Mouse (Mus musculus) CH12.LX (cell line): Measurements from ENCODE around the gene Ptgfr. TPM values are rescaled to one million over a fixed set of nuclear protein-coding genes. Genes with fewer than 3 reads are reported as not detected.

Experiments
- DNase-seq: peaks from one replicate; pipeline ENCODE4 v3.0.0-alpha.2; 2013; ENCODE audit errors: extremely low read depth
- H3K27ac ChIP-seq: 2 replicates; pipeline ENCODE4 v1.5.1; 2012; ENCODE audit warnings: low read depth, mild to moderate bottlenecking, control low read depth, moderate library complexity; ENCODE audit not compliant: insufficient read depth
- H3K27me3 ChIP-seq: replicated peaks from 2 replicates; pipeline ENCODE3; 2012; ENCODE audit warnings: inconsistent platforms
- H3K36me3 ChIP-seq, 2 experiments: replicated peaks in 1 of 2; 2 replicates each; pipeline versions ENCODE3 to v1.6.1; 2012; ENCODE audit warnings: inconsistent platforms in 1 of 2, low read length in 1 of 2, mild to moderate bottlenecking in 1 of 2, mixed read lengths in 1 of 2, moderate library complexity in 1 of 2; ENCODE audit not compliant: control insufficient read depth in 1 of 2, insufficient read depth in 1 of 2
- H3K4me1 ChIP-seq, 2 experiments: 2 replicates each; pipeline ENCODE4 v1.6.1; 2012; ENCODE audit warnings: inconsistent platforms in 1 of 2, moderate library complexity in 1 of 2; ENCODE audit not compliant: insufficient read depth in 2 of 2, control insufficient read depth in 1 of 2
- H3K4me2 ChIP-seq: 2 replicates; pipeline ENCODE4 v1.6.1; 2012; ENCODE audit warnings: low read depth, mild to moderate bottlenecking, control low read depth; ENCODE audit not compliant: poor library complexity, insufficient read depth, severe bottlenecking
- H3K4me3 ChIP-seq, 3 experiments: fragments of 150-350 bp in 1 of 3; sonication (generic) in 1 of 3; replicated peaks in 1 of 3; 2 replicates each; pipeline versions ENCODE3 to v1.5.1; 2011 to 2012; ENCODE audit warnings: low read depth in 2 of 3, low read length in 2 of 3, mild to moderate bottlenecking in 2 of 3, moderate library complexity in 2 of 3, control low read depth in 1 of 3, improper control_type of control experiment in 1 of 3, inconsistent platforms in 1 of 3, mixed read lengths in 1 of 3; ENCODE audit not compliant: poor library complexity in 1 of 3
- H3K79me2 ChIP-seq: replicated peaks from 2 replicates; pipeline ENCODE4 v1.6.1; 2012; ENCODE audit warnings: mild to moderate bottlenecking, moderate library complexity; ENCODE audit not compliant: control insufficient read depth, poor library complexity, insufficient read depth, severe bottlenecking; ENCODE audit errors: extremely low read depth
- H3K9ac ChIP-seq: 2 replicates; pipeline ENCODE4 v1.6.1; 2012; ENCODE audit warnings: low read depth, mild to moderate bottlenecking, control low read depth, moderate library complexity; ENCODE audit not compliant: insufficient read depth
- H3K9me3 ChIP-seq: replicated peaks from 2 replicates; pipeline ENCODE3; 2012; ENCODE audit warnings: low read length, inconsistent platforms, mixed read lengths
- CHD1 ChIP-seq: IDR thresholded peaks from 2 replicates; pipeline ENCODE4 v1.6.1; 2012; ENCODE audit warnings: low read depth, low read length, improper control_type of control experiment, inconsistent platforms
- CHD2 ChIP-seq: IDR thresholded peaks from 2 replicates; pipeline ENCODE4 v1.6.1; 2011; ENCODE audit warnings: low read length, improper control_type of control experiment
- CTCF ChIP-seq, 2 experiments: IDR thresholded peaks in 1 of 2; conservative IDR thresholded peaks in 1 of 2; 2 replicates each; pipeline ENCODE4 v1.5.1; 2011 to 2012; ENCODE audit warnings: low read depth in 2 of 2, low read length in 2 of 2, improper control_type of control experiment in 1 of 2, inconsistent platforms in 1 of 2, mild to moderate bottlenecking in 1 of 2, moderate library complexity in 1 of 2
- E2F4 ChIP-seq: IDR thresholded peaks from 2 replicates; pipeline ENCODE4 v1.6.1; 2011; ENCODE audit warnings: low read depth, low read length, improper control_type of control experiment; ENCODE audit not compliant: insufficient replicate concordance
- EP300 ChIP-seq: IDR thresholded peaks from 2 replicates; pipeline ENCODE4 v1.6.1; 2011; ENCODE audit warnings: low read length, improper control_type of control experiment
- ETS1 ChIP-seq: conservative IDR thresholded peaks from 2 replicates; pipeline ENCODE4 v1.6.1; 2012; ENCODE audit warnings: low read depth, mild to moderate bottlenecking, inconsistent platforms, low read length, improper control_type of control experiment, moderate library complexity
- HCFC1 ChIP-seq: IDR thresholded peaks from 2 replicates; pipeline ENCODE4 v1.6.1; 2012; ENCODE audit warnings: low read depth, mild to moderate bottlenecking, inconsistent platforms, low read length, improper control_type of control experiment
- IRF4 ChIP-seq: IDR thresholded peaks from 2 replicates; pipeline ENCODE4 v1.6.1; 2014; ENCODE audit warnings: low read depth, mild to moderate bottlenecking, inconsistent platforms, low read length, improper control_type of control experiment
- JUN ChIP-seq: IDR thresholded peaks from 2 replicates; pipeline ENCODE4 v1.6.1; 2011; ENCODE audit warnings: low read depth, mild to moderate bottlenecking, low read length, improper control_type of control experiment, moderate library complexity; ENCODE audit not compliant: insufficient read depth
- JUND ChIP-seq: conservative IDR thresholded peaks from 2 replicates; pipeline ENCODE4 v1.6.1; 2011; ENCODE audit warnings: low read depth, low read length, improper control_type of control experiment
- KAT2A ChIP-seq: IDR thresholded peaks from 2 replicates; pipeline ENCODE4 v1.6.1; 2012; ENCODE audit warnings: low read length, improper control_type of control experiment, inconsistent platforms; ENCODE audit not compliant: insufficient replicate concordance
- MAX ChIP-seq: IDR thresholded peaks from 2 replicates; pipeline ENCODE4 v1.6.1; 2011; ENCODE audit warnings: low read length, improper control_type of control experiment
- MXI1 ChIP-seq: IDR thresholded peaks from 2 replicates; pipeline ENCODE4 v1.6.1; 2011; ENCODE audit warnings: mild to moderate bottlenecking, low read depth, low read length, improper control_type of control experiment
- NELFE ChIP-seq: IDR thresholded peaks from 2 replicates; pipeline ENCODE4 v1.6.1; 2011; ENCODE audit warnings: low read depth, low read length, improper control_type of control experiment
- NRF1 ChIP-seq: IDR thresholded peaks from 2 replicates; pipeline ENCODE4 v1.6.1; 2014; ENCODE audit warnings: low read depth, mild to moderate bottlenecking, inconsistent platforms, low read length, improper control_type of control experiment, moderate library complexity
- PAX5 ChIP-seq: IDR thresholded peaks from 2 replicates; pipeline ENCODE4 v1.6.1; 2012; ENCODE audit warnings: low read length, inconsistent platforms, mixed read lengths
- RAD21 ChIP-seq: IDR thresholded peaks from 2 replicates; pipeline ENCODE4 v1.6.1; 2011; ENCODE audit warnings: low read depth, mild to moderate bottlenecking, low read length, improper control_type of control experiment, moderate library complexity
- RCOR1 ChIP-seq: conservative IDR thresholded peaks from 2 replicates; pipeline ENCODE4 v1.6.1; 2012; ENCODE audit warnings: low read depth, mild to moderate bottlenecking, inconsistent platforms, low read length, improper control_type of control experiment
- SIN3A ChIP-seq: IDR thresholded peaks from 2 replicates; pipeline ENCODE4 v1.6.1; 2012; ENCODE audit warnings: low read length, improper control_type of control experiment, inconsistent platforms
- SMC3 ChIP-seq: IDR thresholded peaks from 2 replicates; pipeline ENCODE4 v1.6.1; 2011; ENCODE audit warnings: low read depth, low read length, improper control_type of control experiment
- UBTF ChIP-seq: IDR thresholded peaks from 2 replicates; pipeline ENCODE4 v1.6.1; 2012; ENCODE audit warnings: low read depth, mild to moderate bottlenecking, inconsistent platforms, low read length, improper control_type of control experiment, moderate library complexity
- USF1 ChIP-seq: IDR thresholded peaks from 2 replicates; pipeline ENCODE4 v1.6.1; 2014; ENCODE audit warnings: low read depth, mild to moderate bottlenecking, inconsistent platforms, low read length, improper control_type of control experiment
- USF2 ChIP-seq: conservative IDR thresholded peaks from 2 replicates; pipeline ENCODE4 v1.6.1; 2011; ENCODE audit warnings: low read depth, low read length, improper control_type of control experiment
- ZNF384 ChIP-seq: IDR thresholded peaks from 2 replicates; pipeline ENCODE4 v1.6.1; 2012; ENCODE audit warnings: low read depth, low read length, improper control_type of control experiment, inconsistent platforms
- dilution Hi-C: fragments of 300-500 bp; cut with MboI; formaldehyde crosslinking; loops from 2 replicates; pipeline ENCODE4 v1.14.3; 2020; ENCODE audit warnings: low sequenced_read_pairs; ENCODE audit not compliant: extremely low pct_unique_long_range_greater_than_20kb, extremely low pct_ligation_motif_present
- in situ Hi-C: fragments of 300-500 bp; cut with MboI; formaldehyde crosslinking; loops from 3 replicates; pipeline ENCODE4 v1.14.3; 2019; ENCODE audit warnings: low sequenced_read_pairs, low pct_ligation_motif_present, low pct_unique_long_range_greater_than_20kb, mixed read lengths
- polyA plus RNA-seq: library from polyadenylated mRNA; unstranded; fragments of >175 nt; gene quantifications from 2 replicates; pipeline ENCODE4 v1.2.1, GENCODE M21; 2012; ENCODE audit warnings: low read depth; ENCODE audit not compliant: insufficient read length
- total RNA-seq, 2 experiments: library from RNA; depleted of rRNA; stranded (reverse); fragments of 300-350 nt in 1 of 2; fragments of >200 nt in 1 of 2; gene quantifications; 2 replicates each; pipeline ENCODE4 v1.2.3; 2012 to 2014

Ptgfr gene
- total and polyA plus RNA-seq, 3 experiments, result not detected

DNA sequence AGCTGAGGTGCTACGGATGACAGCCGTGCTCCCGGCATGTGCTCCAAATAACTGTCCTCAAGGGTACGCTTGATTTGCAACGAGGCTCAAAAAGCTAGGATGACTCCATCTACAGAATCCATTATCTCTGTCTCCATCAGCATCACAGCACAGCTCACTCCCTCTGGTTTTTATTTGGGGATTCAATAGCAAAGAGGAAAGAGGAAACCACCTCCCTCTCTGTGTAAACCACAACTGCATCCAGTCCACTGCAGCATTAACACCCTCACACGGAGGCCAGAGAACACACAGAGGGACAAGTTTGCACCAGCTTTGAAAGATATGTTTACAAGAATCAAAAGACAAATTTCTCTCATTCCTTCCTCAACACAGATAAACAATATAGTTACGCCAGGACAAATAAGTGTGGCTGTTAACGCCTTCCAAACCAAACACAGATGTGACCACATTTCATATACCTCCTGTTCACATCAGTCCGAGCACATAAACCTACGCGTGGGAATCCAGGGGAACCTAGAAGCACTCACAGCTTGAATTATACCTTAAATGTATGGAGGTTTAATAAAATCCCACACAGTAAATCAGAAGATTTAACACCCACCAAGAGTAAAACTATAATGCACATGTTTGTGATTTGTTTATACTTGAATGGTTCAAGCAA, 9.3 kb downstream of the Ptgfr start:
- H3K79me2 ChIP-seq, result no peaks in the 10 kb centered on the region
- H3K9ac ChIP-seq, result no peak overlapping the region
- H3K4me2 ChIP-seq, result no peak overlapping the region
- no peak for DNase-seq
- no peak overlapping the region for H3K27ac ChIP-seq
- TF ChIP-seq IRF4, result no peak
- dilution Hi-C loops (no loop called here), in situ Hi-C loops (no loop called here)
- H3K4me1 ChIP-seq, result no peaks in the 10 kb centered on the region
- H3K9me3 ChIP-seq, result no peaks in the 10 kb centered on the region
- H3K4me3 ChIP-seq, result no peak overlapping the region
- no peaks in the 10 kb centered on the region for H3K36me3 ChIP-seq
- no peaks in the 10 kb centered on the region for H3K27me3 ChIP-seq

DNA sequence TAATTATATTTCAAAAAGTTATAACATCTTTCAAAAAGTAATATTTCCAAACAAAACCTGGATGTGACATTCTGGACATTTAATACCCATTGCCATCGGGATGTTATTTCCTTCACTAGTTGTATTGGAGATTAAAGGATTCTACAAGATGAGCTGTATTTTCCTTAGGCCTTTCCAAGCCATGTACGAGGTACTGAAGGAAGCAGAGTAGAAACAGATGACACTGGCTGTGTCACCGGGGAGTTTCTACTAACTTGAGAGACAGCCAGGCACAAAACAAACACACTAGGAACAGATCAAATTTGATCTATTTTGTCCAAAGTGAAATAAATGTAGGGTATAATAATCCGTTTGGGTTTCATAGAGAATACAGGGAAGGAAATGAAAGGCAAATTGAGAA, 17.6 kb downstream of the Ptgfr start:
- H3K9ac ChIP-seq, result no peak overlapping the region
- in situ Hi-C loops (loop anchor here (10.0 kb wide), 1 partner anchor 275 kb away; no protein-coding TSS in a partner anchor), dilution Hi-C loops (no loop called here)
- no peak for TF ChIP-seq CTCF (conservative IDR thresholded peaks at IDR 0.05 in 1 of 2, IDR thresholded peaks at IDR 0.05 in 1 of 2; ENCODE audit: low read depth in 2 of 2, low read length in 2 of 2)
- TF ChIP-seq USF2, result no peak
- no peak for TF ChIP-seq MXI1
- no peak for TF ChIP-seq JUN
- no peak for TF ChIP-seq RAD21
- no peak for TF ChIP-seq SMC3
- TF ChIP-seq UBTF, result no peak
- no peak for TF ChIP-seq JUND
- TF ChIP-seq KAT2A, result no peak
- TF ChIP-seq NRF1, result no peak
- no peak for TF ChIP-seq MAX
- H3K27ac ChIP-seq, result no peak overlapping the region
- no peak overlapping the region for H3K4me3 ChIP-seq
- no peak overlapping the region for H3K4me2 ChIP-seq
- no peak for DNase-seq
- no peaks in the 10 kb centered on the region for H3K9me3 ChIP-seq
- H3K36me3 ChIP-seq, result no peaks in the 10 kb centered on the region
- peaks cover 9 to 11% of the 10 kb centered on the region in 2 experiments; a peak in 2 of 4 replicates for H3K4me1 ChIP-seq
- H3K79me2 ChIP-seq, result no peaks in the 10 kb centered on the region
- no peaks in the 10 kb centered on the region for H3K27me3 ChIP-seq

DNA sequence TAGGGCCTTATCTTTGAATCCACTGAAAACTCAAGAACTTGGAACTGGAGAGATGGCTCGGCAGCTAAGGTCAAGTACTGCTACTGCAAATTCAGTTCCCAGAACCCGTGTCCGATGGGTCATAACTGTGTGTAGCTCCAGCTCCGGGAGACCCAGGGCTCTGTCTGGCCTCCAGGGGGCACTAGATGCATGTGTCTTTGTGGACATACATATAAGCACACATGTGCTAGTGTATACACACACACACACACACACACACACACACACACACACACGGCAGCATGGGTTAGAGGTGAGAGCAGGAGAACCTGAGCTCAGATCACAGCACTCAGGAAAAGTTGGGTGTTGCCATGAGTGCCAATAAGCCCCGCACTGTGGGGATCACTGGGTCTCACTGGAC, 19.2 kb downstream of the Ptgfr start:
- no peaks in the 10 kb centered on the region for H3K36me3 ChIP-seq
- H3K27me3 ChIP-seq, result no peaks in the 10 kb centered on the region
- H3K4me1 ChIP-seq, result peaks cover 9 to 11% of the 10 kb centered on the region in 2 experiments; a peak in 2 of 4 replicates
- H3K4me2 ChIP-seq, result no peak overlapping the region
- dilution Hi-C loops, result no loop called here
- in situ Hi-C loops, result loop anchor here (10.0 kb wide), 1 partner anchor 277 kb away; no protein-coding TSS in a partner anchor
- peak; percentile 82 for DNase-seq
- H3K79me2 ChIP-seq, result no peaks in the 10 kb centered on the region
- H3K27ac ChIP-seq, result no peak overlapping the region
- H3K4me3 ChIP-seq, result no peak overlapping the region
- no peaks in the 10 kb centered on the region for H3K9me3 ChIP-seq
- H3K9ac ChIP-seq, result no peak overlapping the region
- TF ChIP-seq HCFC1 (no peak), NELFE (0 out of 2 replicates have a peak, but pooled peaks have one; percentile 25), ETS1 (no peak), ZNF384 (no peak), USF1 (no peak), JUN (no peak), CTCF (conservative IDR thresholded peaks at IDR 0.05 in 1 of 2, IDR thresholded peaks at IDR 0.05 in 1 of 2; ENCODE audit: low read depth in 2 of 2, low read length in 2 of 2) (peak; percentile 44 to 92), CHD1 (0 out of 2 replicates have a peak, but pooled peaks have one; percentile 37), RCOR1 (no peak), NRF1 (no peak), PAX5 (no peak), UBTF (no peak), USF2 (no peak), CHD2 (no peak), E2F4 (no peak), EP300 (no peak), KAT2A (no peak), SIN3A (peak; percentile 48; the same call in 1 of the 2 replicates), MXI1 (peak; percentile 54; the same call in 1 of the 2 replicates), RAD21 (peak; percentile 84)
